Mouse (Mus musculus) forebrain, embryonic 11.5 days (tissue): ENCODE results near the gene Gm28047. TPM values are rescaled to one million over a fixed set of nuclear protein-coding genes. Genes with fewer than 3 reads are reported as not detected.

Experiments
- ATAC-seq: fragments of 200-750 bp; cut with Nextera tagmentation; replicated peaks from 2 replicates; pipeline ENCODE4 v1.8.0; 2017; ENCODE audit warnings: moderate TSS enrichment; ENCODE audit not compliant: low FRiP score
- DNase-seq: peaks from one replicate; pipeline ENCODE4 v3.0.0-alpha.2; 2017; ENCODE audit warnings: low spot score
- H3K27ac ChIP-seq: fragments of 300-500 bp; sonication (generic); 2 replicates; pipeline ENCODE4 v1.5.1; 2014; ENCODE audit warnings: low read depth, low read length
- H3K27me3 ChIP-seq: fragments of 300-500 bp; sonication (generic); 2 replicates; pipeline ENCODE4 v1.6.1; 2014; ENCODE audit warnings: mild to moderate bottlenecking, low read length, mixed read lengths; ENCODE audit not compliant: control insufficient read depth, insufficient read depth
- H3K36me3 ChIP-seq: fragments of 300-500 bp; sonication (generic); 2 replicates; pipeline ENCODE4 v1.6.1; 2014; ENCODE audit warnings: mild to moderate bottlenecking, low read length, moderate library complexity, mixed read lengths; ENCODE audit not compliant: control insufficient read depth, insufficient read depth
- H3K4me1 ChIP-seq: fragments of 300-500 bp; sonication (generic); replicated peaks from 2 replicates; pipeline ENCODE4 v1.6.1; 2014; ENCODE audit warnings: low read length, mixed read lengths; ENCODE audit not compliant: control insufficient read depth, insufficient read depth
- H3K4me2 ChIP-seq: fragments of 300-500 bp; sonication (generic); 2 replicates; pipeline ENCODE4 v1.6.1; 2014; ENCODE audit warnings: low read depth, mild to moderate bottlenecking, low read length, moderate library complexity, mixed read lengths; ENCODE audit not compliant: severe bottlenecking
- H3K4me3 ChIP-seq: fragments of 300-500 bp; sonication (generic); 2 replicates; pipeline ENCODE4 v1.5.1; 2014; ENCODE audit warnings: low read depth, low read length
- H3K9ac ChIP-seq: fragments of 300-500 bp; sonication (generic); 2 replicates; pipeline ENCODE4 v1.6.1; 2014; ENCODE audit warnings: low read length
- H3K9me3 ChIP-seq: fragments of 300-500 bp; sonication (generic); 2 replicates; pipeline ENCODE4 v1.6.1; 2016; ENCODE audit warnings: low read length, mixed read lengths; ENCODE audit not compliant: control insufficient read depth
- WGBS: fragments of 180-500 bp; shearing (Covaris S2); extraction: QIAGEN DNeasy Blood & Tissue Kit; methylation state at CpG from one replicate; pipeline ENCODE4 v1.1.7; 2014; 5-methylcytosine and 5-hydroxymethylcytosine counted together
- polyA plus RNA-seq: library from polyadenylated mRNA; unstranded; fragments of >200 nt; fragmentation: Nextera tagmentation; extraction: Ambion mirVana; gene quantifications from 2 replicates; pipeline ENCODE4 v1.2.1, GENCODE M21; 2014

The Gm28047 gene
- polyA plus RNA-seq, 1 experiment from 2014 or later = 0.37 TPM

DNA sequence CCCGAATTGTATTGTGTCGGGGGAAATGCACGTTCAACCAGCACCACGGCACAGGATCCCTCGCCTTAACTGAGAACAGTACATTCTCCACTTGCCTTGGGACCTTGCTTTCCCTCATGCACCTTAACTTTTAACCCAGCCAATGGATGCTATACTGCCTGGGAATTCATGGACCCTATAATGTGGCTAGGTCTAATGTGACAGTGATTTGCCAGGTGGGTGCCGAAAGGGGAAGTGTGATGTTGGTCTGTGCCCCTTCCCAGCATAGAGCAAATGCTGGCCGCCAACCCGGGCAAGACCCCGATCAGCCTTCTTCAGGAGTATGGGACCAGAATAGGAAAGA lies 106.0 kb downstream of the Gm28047 start:
- H3K9ac ChIP-seq = peak overlapping the region; percentile 80
- DNase-seq = no peak
- ATAC-seq = peak; percentile 1; the same call in 1 of the 2 replicates
- peak overlapping the region; percentile 69 for H3K4me3 ChIP-seq
- no peaks in the 10 kb centered on the region for H3K36me3 ChIP-seq
- H3K4me2 ChIP-seq = peak overlapping the region; percentile 92
- no peaks in the 10 kb centered on the region for H3K9me3 ChIP-seq
- WGBS = 18% methylated on average over 9 of the region's 9 CpGs
- peak overlapping the region; percentile 93 for H3K27ac ChIP-seq
- no peaks in the 10 kb centered on the region for H3K27me3 ChIP-seq
- H3K4me1 ChIP-seq = peaks cover 11% of the 10 kb centered on the region

GRCm38 (mm10) chr15:102517976-102518858 lies 106.7 kb downstream of the Gm28047 start, which contains the start of gene Tarbp2:
Tarbp2 (plus strand) TSS chr15:102518192.
- Histone ChIP-seq H3K27me3 (no peaks in the 10 kb centered on the region), H3K9me3 (no peaks in the 10 kb centered on the region), H3K4me2 (peak within 1 kb of the TSS; percentile 92), H3K4me1 (peaks cover 11% of the 10 kb centered on the region), H3K27ac (peak within 1 kb of the TSS; percentile 93), H3K9ac (peak within 1 kb of the TSS; percentile 80), H3K4me3 (peak within 1 kb of the TSS; percentile 69), H3K36me3 (no peaks in the 10 kb centered on the region)
- ATAC-seq = peak; percentile 92
- under 1% methylated on average over 60 of the region's 60 CpGs for WGBS
- peak; percentile 99 for DNase-seq

DNA sequence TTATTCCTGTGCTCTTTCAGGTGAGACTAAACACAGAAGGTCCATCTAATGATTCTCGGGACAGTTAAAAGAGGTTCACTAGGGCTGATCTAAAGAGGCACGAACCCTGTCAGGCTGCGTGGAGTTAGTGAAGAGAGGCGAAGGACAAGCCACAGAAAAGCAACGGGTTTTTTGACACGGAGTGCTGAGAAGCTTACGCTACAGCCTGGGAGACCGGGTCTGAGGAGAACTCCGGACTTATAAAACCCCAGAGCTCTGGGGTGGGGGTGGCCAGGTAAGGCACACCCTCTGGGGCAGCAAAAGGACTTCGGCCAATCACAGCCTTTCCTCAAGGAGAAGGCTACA lies 107.3 kb downstream of the Gm28047 start:
- H3K27ac ChIP-seq = peak overlapping the region; percentile 84; the same call in 1 of the 2 replicates
- H3K27me3 ChIP-seq = no peaks in the 10 kb centered on the region
- peaks cover 11% of the 10 kb centered on the region for H3K4me1 ChIP-seq
- whole genome bisulfite sequencing = 1% methylated on average over 10 of the region's 10 CpGs
- H3K36me3 ChIP-seq = no peaks in the 10 kb centered on the region
- ATAC-seq = no peak
- H3K4me2 ChIP-seq = peak overlapping the region; percentile 92
- no peaks in the 10 kb centered on the region for H3K9me3 ChIP-seq
- H3K4me3 ChIP-seq = peak overlapping the region; percentile 69
- DNase-seq = no peak
- H3K9ac ChIP-seq = peak overlapping the region; percentile 80

DNA sequence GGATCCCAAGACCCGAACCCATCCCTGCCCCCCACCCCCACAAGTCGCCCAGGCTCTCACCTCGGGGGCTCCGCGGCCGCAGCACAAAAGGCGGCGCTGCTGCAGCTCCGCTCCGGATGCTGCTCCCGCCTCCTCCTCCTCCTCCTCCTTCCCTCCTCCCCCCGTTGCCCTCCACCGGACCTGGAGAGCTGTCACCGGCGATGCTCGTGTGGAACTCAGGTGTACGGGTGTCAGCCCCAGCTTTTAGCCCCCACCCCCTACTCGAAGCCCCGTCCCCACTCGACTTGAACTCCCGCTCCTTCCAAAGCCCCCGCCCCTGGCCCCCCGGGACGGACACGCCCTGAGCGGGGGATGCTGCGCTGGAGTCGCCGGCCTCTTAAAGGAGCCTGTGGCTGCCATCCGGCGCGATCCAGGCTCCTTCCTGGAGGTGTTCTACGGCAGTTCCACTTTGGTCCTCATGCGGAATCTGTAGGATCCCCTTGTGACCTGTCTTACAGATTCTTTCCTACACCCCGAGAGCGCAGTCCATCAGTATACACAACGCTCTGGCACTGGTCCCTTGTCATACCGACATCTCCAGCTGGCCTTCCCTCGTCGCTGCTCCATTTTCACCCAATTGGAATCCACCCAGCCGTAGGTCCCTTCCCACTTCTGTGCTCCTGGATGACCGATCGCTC lies 108.0 kb downstream of the Gm28047 start, which contains the start of gene Map3k12:
TSS of gene Map3k12 (minus strand) at position 337 of the 677 bp plus-strand sequence.
- H3K36me3 ChIP-seq = no peaks in the 10 kb centered on the region
- peak within 1 kb of the TSS; percentile 80 for H3K9ac ChIP-seq
- H3K9me3 ChIP-seq = no peaks in the 10 kb centered on the region
- DNase-seq (peak; percentile 89), ATAC-seq (peak; percentile 19)
- no peaks in the 10 kb centered on the region for H3K27me3 ChIP-seq
- H3K4me3 ChIP-seq = peak within 1 kb of the TSS; percentile 69
- peak within 1 kb of the TSS; percentile 92 for H3K4me2 ChIP-seq
- peak within 1 kb of the TSS; percentile 84 for H3K27ac ChIP-seq
- under 1% methylated on average over 43 of the region's 43 CpGs for WGBS
- peaks cover 13% of the 10 kb centered on the region for H3K4me1 ChIP-seq

DNA sequence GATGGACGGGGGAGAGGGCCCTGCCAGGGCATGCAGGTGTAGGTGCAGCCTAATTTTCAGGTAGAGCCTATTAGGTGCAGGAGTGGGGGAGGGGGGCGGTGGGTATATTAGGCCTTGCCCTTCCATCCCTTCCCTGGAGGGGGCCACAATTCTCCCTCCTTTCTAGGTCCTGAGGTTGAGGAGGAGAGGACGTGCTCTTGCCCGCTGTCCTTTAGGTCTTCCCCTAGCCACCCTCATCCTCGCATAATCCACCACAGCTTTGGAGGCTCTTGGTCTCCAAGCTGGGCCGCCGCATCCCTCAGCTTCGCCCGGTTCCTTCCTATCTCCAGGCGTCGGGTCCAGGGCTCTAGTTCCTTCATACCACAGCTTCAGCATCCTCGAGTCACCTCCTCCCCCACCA lies 108.6 kb downstream of the Gm28047 start:
- no peak for DNase-seq
- Histone ChIP-seq H3K27ac (peak overlapping the region; percentile 84), H3K27me3 (no peaks in the 10 kb centered on the region), H3K4me2 (peak overlapping the region; percentile 92), H3K4me3 (peak overlapping the region; percentile 69), H3K9me3 (no peaks in the 10 kb centered on the region), H3K9ac (peak overlapping the region; percentile 80), H3K4me1 (peaks cover 19% of the 10 kb centered on the region), H3K36me3 (no peaks in the 10 kb centered on the region)
- ATAC-seq = no peak; the same call in 1 of the 2 replicates
- 0% methylated on average over 12 of the region's 12 CpGs for WGBS

DNA sequence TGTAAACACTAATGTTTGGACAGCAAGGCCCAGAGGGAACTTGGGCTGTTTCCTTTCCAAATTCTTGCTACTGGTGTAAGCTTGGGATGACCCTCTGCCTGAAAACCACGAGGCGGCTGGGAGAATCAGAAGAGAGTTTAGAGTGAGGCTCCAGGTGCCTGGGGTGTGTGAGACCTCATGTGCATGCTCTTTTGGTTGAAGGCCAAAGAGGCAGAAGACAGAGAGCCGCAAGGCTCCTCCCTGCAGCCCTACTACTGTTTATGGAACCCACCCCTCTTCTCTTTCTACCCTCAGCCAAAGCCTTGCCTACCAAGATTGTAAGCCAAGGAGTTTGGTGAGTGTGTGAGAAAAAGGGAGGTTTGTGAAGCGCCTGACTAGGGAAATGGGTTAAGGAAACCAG lies 109.1 kb downstream of the Gm28047 start:
- WGBS = 59% methylated on average over 4 of the region's 4 CpGs
- H3K9me3 ChIP-seq = no peaks in the 10 kb centered on the region
- H3K27ac ChIP-seq = 0 out of 2 replicates have a peak overlapping the region, but pooled peaks have one; percentile 84
- H3K4me3 ChIP-seq = peak overlapping the region; percentile 69
- H3K36me3 ChIP-seq = no peaks in the 10 kb centered on the region
- peak overlapping the region; percentile 92 for H3K4me2 ChIP-seq
- H3K4me1 ChIP-seq = peaks cover 23% of the 10 kb centered on the region
- H3K27me3 ChIP-seq = no peaks in the 10 kb centered on the region
- H3K9ac ChIP-seq = peak overlapping the region; percentile 80
- DNase-seq (no peak), ATAC-seq (no peak)

DNA sequence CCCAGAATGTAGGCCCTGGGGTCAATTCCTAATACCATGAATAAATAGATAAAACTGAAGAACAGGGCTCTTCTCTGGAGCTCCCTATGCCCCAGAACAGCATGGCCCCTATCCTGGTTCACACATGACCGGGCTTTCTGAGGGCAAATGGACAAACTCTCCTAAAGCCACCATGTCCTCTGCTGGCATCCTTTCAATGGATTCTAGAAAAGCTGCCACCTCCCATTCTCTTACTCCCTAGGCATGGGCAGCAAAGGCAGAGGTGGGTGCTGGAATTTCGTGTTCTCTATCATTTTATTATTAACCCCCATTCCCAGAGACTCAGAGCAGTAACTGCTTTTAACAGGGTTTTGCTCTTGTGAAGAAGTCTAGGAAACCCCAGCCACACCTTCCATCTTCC lies 109.6 kb downstream of the Gm28047 start:
- peaks cover 24% of the 10 kb centered on the region for H3K4me1 ChIP-seq
- H3K4me3 ChIP-seq = no peak overlapping the region
- DNase-seq = no peak
- H3K4me2 ChIP-seq = peak overlapping the region; percentile 92; the same call in 1 of the 2 replicates
- no peak overlapping the region for H3K27ac ChIP-seq
- no peaks in the 10 kb centered on the region for H3K27me3 ChIP-seq
- H3K9me3 ChIP-seq = no peaks in the 10 kb centered on the region
- 82% methylated on average over 2 of the region's 2 CpGs for WGBS
- ATAC-seq = no peak
- H3K36me3 ChIP-seq = no peaks in the 10 kb centered on the region
- no peak overlapping the region for H3K9ac ChIP-seq

DNA sequence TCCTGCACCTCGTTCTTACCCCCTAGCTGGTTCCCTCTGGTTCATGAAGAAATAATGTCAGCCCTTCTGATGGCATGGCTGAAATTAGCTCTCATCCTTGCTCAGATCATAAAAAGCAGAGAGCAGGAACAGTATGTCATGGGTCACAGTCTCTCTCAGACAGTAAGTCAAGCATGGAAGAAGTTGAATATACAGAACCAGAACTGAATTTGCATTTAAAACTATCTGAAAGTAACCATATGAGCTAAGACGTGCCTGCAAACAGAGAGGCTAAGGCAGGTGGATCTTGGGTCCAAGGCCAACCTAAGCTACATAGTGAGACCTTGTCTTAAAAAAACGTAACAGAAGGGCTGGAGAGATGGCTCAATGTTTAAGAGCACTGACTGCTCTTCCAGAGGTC lies 111.9 kb downstream of the Gm28047 start:
- WGBS = 79% methylated on average over 3 of the region's 3 CpGs
- H3K9ac ChIP-seq = no peak overlapping the region
- H3K9me3 ChIP-seq = no peaks in the 10 kb centered on the region
- ATAC-seq (no peak), DNase-seq (no peak)
- H3K27ac ChIP-seq = no peak overlapping the region
- no peak overlapping the region for H3K4me3 ChIP-seq
- H3K36me3 ChIP-seq = no peaks in the 10 kb centered on the region
- H3K27me3 ChIP-seq = no peaks in the 10 kb centered on the region
- H3K4me2 ChIP-seq = no peak overlapping the region
- peaks cover 19% of the 10 kb centered on the region for H3K4me1 ChIP-seq
